Mouse (Mus musculus) adrenal gland, postnatal 10 days (tissue): Measurements from ENCODE around the gene Ank3. TPM values are rescaled to one million over a fixed set of nuclear protein-coding genes. Genes with fewer than 3 reads are reported as not detected.
"Not testable (repeated sequence)": the region's sequence is repeated elsewhere in the genome, so short reads cannot be mapped to it uniquely, and the experiment has no call there.

Experiments
- DNase-seq: peaks from one replicate; pipeline ENCODE4 v3.0.0; 2021; ENCODE audit warnings: mixed read lengths
- total RNA-seq, 2 experiments: library from RNA; stranded (reverse); gene quantifications; 2 replicates each; pipeline ENCODE4 v1.2.3; 2021

Gene Ank3
- total RNA-seq, 2 experiments from 2014 or later: 18.5 to 31.6 TPM

DNA sequence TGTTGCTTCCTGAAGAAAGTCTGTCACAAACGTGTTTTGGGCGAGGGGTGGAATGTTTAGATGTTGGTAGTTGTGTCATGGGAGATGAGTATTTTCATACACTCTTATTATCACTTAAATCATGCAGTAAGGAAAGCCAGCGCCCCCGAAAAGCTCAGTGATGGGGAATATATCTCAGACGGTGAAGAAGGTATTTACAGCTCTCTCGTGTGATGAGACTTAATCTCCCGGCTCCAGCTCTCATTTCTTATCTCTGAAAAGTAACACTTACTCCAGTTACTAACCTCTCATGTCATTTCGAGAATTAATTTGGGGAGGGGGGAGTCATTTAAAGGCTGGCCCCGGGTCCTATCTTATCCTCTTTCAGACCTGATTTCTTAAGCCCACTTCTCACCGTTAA, 505.7 kb downstream of the Ank3 start:
- DNase-seq: no peak

GRCm38 (mm10) chr10:69907795-69908764, 509.5 kb downstream of the Ank3 start:
- no peak for DNase-seq

- DNase-seq: no peak
Observed at GRCm38 (mm10) chr10:69909856-69910255, 511.3 kb downstream of the Ank3 start.

DNA sequence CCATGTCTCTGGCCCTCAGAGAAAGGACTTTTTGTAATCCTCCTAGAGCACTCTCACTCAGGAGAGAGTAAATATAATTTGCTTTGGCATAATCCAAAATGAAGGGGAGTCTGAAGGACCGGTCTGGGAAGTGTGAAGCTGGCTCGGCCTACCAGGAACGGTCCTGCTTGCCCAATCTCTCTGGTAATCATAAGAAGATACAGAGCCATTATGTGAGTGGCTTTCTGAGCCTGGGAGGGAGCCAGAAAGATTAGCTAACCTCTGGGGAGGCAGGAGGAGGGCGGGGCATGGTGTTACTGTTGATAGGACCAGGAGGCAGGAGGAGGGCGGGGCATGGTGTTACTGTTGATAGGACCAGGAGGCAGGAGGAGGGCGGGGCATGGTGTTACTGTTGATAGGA, 511.7 kb downstream of the Ank3 start:
- peak; percentile 72 for DNase-seq

DNA sequence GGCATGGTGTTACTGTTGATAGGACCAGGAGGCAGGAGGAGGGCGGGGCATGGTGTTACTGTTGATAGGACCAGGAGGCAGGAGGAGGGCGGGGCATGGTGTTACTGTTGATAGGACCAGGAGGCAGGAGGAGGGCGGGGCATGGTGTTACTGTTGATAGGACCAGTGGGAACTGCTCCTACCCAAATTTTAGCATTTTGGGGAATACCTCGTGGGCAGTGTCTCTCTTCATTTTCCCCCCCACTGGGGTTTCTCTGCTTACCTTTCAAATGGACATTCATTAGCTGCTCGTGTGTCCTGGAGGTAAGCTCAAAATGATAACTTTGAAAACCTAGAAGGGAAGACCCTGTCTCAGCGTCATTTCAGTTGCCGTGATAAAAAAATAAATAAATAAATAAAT, 512.2 kb downstream of the Ank3 start:
- DNase-seq: not testable (repeated sequence)

- DNase-seq: no peak
Observed at GRCm38 (mm10) chr10:69915566-69915965, 517.0 kb downstream of the Ank3 start.

GRCm38 (mm10) chr10:69916205-69916604, 517.6 kb downstream of the Ank3 start:
- no peak for DNase-seq

GRCm38 (mm10) chr10:69916689-69917435, 518.3 kb downstream of the Ank3 start:
- DNase-seq: peak; percentile 61

GRCm38 (mm10) chr10:69917711-69918110, 519.1 kb downstream of the Ank3 start:
- DNase-seq: no peak

GRCm38 (mm10) chr10:69918461-69919151, 520.0 kb downstream of the Ank3 start:
- DNase-seq: no peak

DNA sequence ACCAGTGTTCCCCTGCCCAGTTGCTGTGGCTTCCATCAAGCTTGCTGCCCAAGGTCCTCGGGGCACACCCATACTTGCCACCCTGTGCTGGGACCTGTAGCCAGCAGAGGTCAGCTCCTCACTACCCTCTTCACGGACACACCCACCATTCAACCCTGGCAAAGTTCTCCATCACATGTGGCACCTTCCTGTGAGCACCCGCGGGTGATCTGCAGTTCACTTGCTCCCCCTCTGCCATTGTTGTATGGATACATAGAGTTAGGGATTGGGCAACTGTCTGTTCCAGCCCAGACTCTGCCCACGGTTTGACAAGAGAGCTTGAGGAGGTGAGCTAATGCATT, 520.5 kb downstream of the Ank3 start:
- DNase-seq: no peak

DNA sequence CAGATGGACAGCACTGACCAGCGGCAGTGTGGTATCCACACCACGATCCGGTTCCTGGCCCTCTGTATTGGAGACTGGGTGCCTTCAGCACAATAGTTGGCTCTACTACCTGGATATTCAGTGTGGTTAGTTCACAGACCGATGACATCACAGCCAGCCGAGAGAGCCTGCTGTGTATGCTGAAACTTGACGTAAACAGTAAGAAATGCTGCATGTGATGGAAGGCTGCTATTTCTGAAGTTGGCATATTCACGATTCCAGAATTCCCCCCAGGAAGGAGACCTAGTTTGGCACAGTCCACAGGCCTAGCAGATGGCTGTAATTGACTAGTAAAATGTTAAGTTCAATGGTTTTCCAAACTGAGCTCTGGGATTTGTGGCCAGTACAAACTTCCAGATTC, 521.2 kb downstream of the Ank3 start:
- DNase-seq: no peak

GRCm38 (mm10) chr10:69922076-69922475, 523.5 kb downstream of the Ank3 start:
- no peak for DNase-seq

DNA sequence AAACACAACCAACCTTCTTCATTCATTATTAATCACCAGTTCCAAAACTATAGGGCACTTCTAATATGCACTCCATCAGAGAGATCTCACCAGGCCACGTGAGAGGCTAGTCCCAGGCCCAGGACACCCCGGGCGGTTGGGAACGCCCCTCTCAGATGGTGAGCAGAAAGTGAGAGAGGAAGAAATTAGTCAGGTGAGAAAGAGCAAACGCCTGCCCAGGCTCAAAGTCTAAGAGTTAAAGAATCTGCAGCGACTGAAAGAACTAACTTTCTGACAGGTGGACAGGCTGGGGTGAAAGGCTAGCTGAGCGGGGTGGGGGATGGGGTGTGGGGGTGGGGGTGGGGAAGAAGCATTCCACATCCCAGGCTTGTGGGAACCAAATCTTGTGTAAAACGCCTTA, 525.2 kb downstream of the Ank3 start:
- DNase-seq: no peak

DNA sequence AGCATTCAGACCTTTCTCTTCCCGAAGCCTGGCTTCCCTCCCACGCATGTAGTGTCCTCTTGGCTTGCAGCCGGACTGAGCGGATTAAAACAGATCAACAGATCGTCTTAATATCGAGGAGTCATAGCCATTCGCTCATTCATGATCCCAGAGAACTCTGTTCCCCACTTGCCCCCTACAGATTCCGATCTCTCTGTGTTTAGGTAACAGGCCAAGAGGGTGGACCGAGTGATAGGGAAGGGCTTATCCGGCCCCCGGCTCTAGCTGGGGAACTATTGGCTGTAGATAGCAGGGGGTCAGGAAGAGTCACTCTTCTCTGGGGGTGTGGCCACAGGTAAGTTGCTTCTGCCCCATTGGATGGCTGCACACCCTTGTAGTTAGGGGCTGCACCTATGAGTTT, 525.7 kb downstream of the Ank3 start:
- DNase-seq: peak; percentile 33

- peak; percentile 36 for DNase-seq
Observed at GRCm38 (mm10) chr10:69924845-69925244, 526.3 kb downstream of the Ank3 start.

- peak; percentile 65 for DNase-seq
Observed at GRCm38 (mm10) chr10:69925285-69926157, 526.9 kb downstream of the Ank3 start.

DNA sequence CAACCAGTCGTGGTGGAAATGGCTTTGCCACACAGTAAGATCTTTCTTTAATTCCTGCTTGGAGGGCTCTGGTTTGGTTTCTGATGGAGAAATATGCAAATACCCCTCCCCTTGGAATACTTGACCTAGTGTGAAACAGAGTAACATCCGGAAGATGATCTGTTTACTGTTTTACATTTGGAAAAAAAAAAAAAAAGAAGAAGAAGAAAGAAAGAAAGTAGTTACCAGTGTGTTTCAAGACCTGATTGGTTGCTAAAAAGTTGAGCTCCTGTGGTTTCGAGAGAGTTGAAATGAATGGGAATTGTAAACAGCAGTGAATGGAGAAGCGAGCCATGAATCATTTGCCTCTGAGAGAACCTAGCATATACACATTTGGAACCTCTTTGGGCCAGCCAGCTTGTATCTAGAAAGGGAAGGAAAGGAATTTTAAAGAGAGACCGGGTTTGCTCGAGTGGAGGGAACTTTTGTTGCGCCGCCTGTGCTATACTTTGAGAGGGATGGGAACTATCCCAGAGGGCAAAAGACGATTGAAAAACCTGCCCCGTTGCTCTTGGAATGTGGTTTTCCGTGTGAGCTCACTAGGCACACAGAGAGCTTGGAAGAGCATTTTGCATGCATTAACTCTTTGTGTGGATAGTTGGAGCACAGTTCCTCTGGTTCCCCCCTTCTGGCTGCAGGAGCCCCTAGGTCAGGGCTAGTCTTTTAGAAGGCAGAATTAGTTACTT, 527.7 kb downstream of the Ank3 start:
- DNase-seq: no peak

GRCm38 (mm10) chr10:69927012-69927411, 528.4 kb downstream of the Ank3 start:
- DNase-seq: no peak

DNA sequence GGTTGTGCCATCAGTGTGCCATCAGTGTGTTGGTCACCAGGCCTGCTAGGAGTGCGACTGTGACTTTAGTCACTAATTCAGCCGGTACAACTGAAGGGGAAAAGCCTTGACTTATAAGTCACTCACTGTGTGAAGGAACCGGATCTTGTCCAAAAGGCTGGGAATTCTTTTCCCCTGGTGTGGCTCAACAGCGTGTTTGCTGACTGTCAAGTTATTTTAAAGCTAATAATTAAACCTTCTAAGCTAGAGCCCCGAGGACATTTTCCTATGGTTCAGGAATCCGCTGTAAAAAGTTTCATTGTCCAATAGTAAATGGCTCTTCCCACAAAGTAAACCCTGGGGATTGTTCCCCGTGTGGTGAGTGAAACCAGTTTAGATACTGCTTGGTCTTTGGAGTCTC, 529.8 kb downstream of the Ank3 start:
- DNase-seq: no peak

- no peak for DNase-seq
Observed at GRCm38 (mm10) chr10:69930503-69930902, 531.9 kb downstream of the Ank3 start.
